Mouse (Mus musculus): ENCODE data around the gene Gpank1. TPM values are rescaled to one million over a fixed set of nuclear protein-coding genes. Genes with fewer than 3 reads are reported as not detected.

The Gpank1 gene
- total RNA-seq (2021): 10 to 100 TPM; 15.9 to 16.4 TPM
- long read RNA-seq, experiment 1, transcript Gpank1-202 (3 exons, 1,518 nt): major isoform, 10 of 23 reads
- long read RNA-seq, experiment 1, partial matches to known transcripts: 0 of 23 reads
- long read RNA-seq, experiment 1, other reads (novel, unspliced or antisense): 10 of 23 reads
- long read RNA-seq, experiment 2, transcript Gpank1-202 (3 exons, 1,518 nt): major isoform, 17 of 34 reads
- long read RNA-seq, experiment 2, partial matches to known transcripts: 0 of 34 reads
- long read RNA-seq, experiment 2, other reads (novel, unspliced or antisense): 15 of 34 reads

GRCm38 (mm10) chr17:35121143-35121799 lies at the start of gene Gpank1:
TSS of gene Gpank1 (plus strand) at chr17:35121455.
- peak; percentile 93 to 98 for DNase-seq (ENCODE audit: low spot score in 2 of 2)

- DNase-seq (ENCODE audit: low spot score in 2 of 2): no peak
Measured at GRCm38 (mm10) chr17:35074097-35074496, 47.2 kb upstream of the Gpank1 start.

GRCm38 (mm10) chr17:35076507-35077176 lies 44.6 kb upstream of the Gpank1 start, which contains the start of gene Ly6g6e:
TSS of gene Ly6g6e (plus strand) at chr17:35076902.
- no peak for DNase-seq (ENCODE audit: low spot score in 2 of 2)

GRCm38 (mm10) chr17:35077285-35077684 lies 44.0 kb upstream of the Gpank1 start:
- no peak for DNase-seq (ENCODE audit: low spot score in 2 of 2)

GRCm38 (mm10) chr17:35077786-35078233 lies 43.4 kb upstream of the Gpank1 start, which contains the start of gene Ly6g6d:
TSS of gene Ly6g6d (minus strand) at chr17:35078065.
- no peak for DNase-seq (ENCODE audit: low spot score in 2 of 2)

- no peak for DNase-seq (ENCODE audit: low spot score in 2 of 2)
Measured at GRCm38 (mm10) chr17:35079778-35080177, 41.5 kb upstream of the Gpank1 start.

GRCm38 (mm10) chr17:35080248-35080647 lies 41.0 kb upstream of the Gpank1 start:
- DNase-seq (ENCODE audit: low spot score in 2 of 2): no peak

- DNase-seq (ENCODE audit: low spot score in 2 of 2): no peak
Measured at GRCm38 (mm10) chr17:35080710-35081109, 40.5 kb upstream of the Gpank1 start.

GRCm38 (mm10) chr17:35082841-35083576 lies 38.2 kb upstream of the Gpank1 start:
- DNase-seq (ENCODE audit: low spot score in 2 of 2): no peak

- DNase-seq (ENCODE audit: low spot score in 2 of 2): no peak
Measured at GRCm38 (mm10) chr17:35083929-35084497, 37.2 kb upstream of the Gpank1 start.

GRCm38 (mm10) chr17:35085208-35085865 lies 35.9 kb upstream of the Gpank1 start, which contains the start of gene Ly6g6f:
TSS of gene Ly6g6f (minus strand) at chr17:35085610.
- no peak for DNase-seq (ENCODE audit: low spot score in 2 of 2)

- DNase-seq (ENCODE audit: low spot score in 2 of 2): no peak
Measured at GRCm38 (mm10) chr17:35088151-35088550, 33.1 kb upstream of the Gpank1 start.

GRCm38 (mm10) chr17:35088825-35089644 lies 32.2 kb upstream of the Gpank1 start, which contains the start of gene Abhd16a:
TSS of gene Abhd16a (plus strand) at chr17:35089263.
- DNase-seq (ENCODE audit: low spot score in 2 of 2): peak; percentile 92 to 96

GRCm38 (mm10) chr17:35090166-35090932 lies 30.9 kb upstream of the Gpank1 start:
- DNase-seq (ENCODE audit: low spot score in 2 of 2): no peak

GRCm38 (mm10) chr17:35092403-35093198 lies 28.7 kb upstream of the Gpank1 start:
- no peak for DNase-seq (ENCODE audit: low spot score in 2 of 2)

GRCm38 (mm10) chr17:35094475-35095365 lies 26.5 kb upstream of the Gpank1 start:
- no peak for DNase-seq (ENCODE audit: low spot score in 2 of 2)

GRCm38 (mm10) chr17:35096597-35096996 lies 24.7 kb upstream of the Gpank1 start:
- DNase-seq (ENCODE audit: low spot score in 2 of 2): no peak

All from left cerebral cortex, adult 18-20 months (tissue).